Mouse (Mus musculus) activated CD4-positive, CD25-positive, alpha-beta regulatory T cell, adult 4 months (primary cell): Measurements from ENCODE around the gene Ptprj. TPM values are rescaled to one million over a fixed set of nuclear protein-coding genes. Genes with fewer than 3 reads are reported as not detected.

Source experiments
- ATAC-seq: one replicate; pipeline ENCODE4 v1.8.0; 2017
- polyA plus RNA-seq, 2 experiments: library from polyadenylated mRNA; unstranded; fragments of 100-300 nt; shearing (Covaris generic); gene quantifications; one replicate each; pipeline ENCODE4 v1.2.1; 2017

Ptprj gene
- polyA plus RNA-seq, 2 experiments from 2014 or later, result 4.4 to 5.1 TPM

DNA sequence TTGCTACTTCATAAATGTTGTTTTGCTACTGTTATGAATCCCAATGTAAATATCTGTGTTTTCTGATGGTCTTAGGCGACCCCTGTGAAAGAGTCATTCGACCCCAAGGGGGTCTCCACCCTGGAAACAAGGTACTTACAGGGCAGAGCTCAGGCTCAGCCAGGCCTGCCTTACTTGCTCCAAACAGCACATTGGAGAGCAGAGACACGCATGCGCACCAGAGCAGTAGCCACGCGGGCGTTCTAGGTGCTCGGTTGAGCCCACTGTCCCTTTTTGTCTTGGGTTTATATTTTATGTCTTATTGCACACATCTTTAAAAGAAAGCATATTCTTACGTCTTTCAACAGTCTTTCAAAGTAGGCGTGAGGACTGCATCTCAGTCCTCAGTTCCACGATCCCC is 22.1 kb downstream of the Ptprj start:
- ATAC-seq, result no peak

DNA sequence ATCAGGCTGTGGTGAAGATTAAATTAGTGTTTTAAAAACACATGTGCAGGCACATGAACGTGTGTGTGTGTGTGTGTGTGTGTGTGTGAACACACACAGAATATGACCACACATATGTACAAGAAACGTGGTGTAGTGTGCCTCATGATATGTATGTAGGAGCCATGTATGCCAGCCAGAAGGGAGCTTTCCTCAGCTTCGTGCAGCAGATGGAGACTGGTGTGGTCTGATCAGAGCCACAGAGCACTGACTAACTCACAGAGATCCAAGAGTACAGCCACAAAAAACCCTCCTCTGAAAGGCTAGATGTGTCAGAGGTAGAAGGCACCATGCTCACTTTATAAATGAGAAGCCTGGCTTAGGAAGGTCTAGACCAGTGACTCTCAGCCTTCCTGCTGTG is 22.5 kb downstream of the Ptprj start:
- ATAC-seq, result no peak

DNA sequence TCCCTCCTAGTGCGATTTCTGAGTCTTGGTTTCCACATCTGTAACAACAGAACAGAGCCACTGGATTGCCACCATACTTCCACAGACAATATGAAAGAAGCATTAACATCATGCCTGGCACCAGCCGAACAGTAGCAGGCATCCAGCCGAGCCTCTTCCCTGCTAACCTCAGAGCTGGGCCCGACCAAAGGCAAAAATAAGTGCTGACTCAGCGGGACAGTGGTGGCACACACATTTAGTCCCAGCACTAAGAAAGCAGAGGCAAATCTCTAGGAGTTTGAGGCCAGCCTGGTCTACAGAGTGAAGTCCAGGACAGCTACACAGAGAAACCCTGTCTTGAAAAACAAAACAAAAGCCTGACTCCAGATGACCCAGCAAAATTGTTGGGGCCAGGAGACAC is 24.7 kb downstream of the Ptprj start:
- no peak for ATAC-seq

DNA sequence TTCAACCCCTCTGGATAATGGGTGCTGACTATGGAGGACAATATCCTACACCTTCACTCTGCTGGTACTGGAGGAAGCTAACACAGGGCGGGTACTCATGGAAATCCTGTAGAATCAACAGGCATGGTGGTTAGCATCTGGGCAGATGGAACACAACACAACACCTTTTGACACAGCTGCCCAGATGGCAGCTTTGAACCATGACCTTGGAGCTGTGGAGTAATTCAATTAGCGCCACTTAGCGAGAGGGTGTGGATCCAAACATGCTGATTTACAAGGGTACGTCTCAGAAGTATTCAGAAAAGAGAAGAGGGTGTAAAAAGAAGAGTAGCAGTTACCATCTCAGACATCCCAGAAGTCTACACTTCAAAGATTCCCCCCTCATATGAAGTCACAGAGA is 25.6 kb downstream of the Ptprj start:
- ATAC-seq, result no peak

DNA sequence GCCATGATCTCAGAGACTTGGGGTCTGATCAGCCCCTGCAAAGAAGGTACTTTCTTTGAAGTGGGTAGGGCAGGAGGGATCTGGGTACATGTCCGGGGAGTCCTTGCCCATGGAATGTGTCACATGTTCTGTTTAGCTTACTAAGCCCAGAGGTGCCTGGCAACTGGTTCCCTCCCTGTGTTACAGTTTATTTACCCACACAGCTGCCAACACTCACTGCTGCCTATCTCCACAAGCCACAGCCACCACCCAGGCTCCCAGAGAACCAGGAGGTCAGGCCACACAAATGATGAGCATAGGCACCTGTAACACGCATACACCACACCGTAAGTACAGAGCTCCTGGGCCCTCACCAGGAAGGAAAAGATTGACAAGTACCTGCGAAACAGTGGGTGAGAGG is 26.6 kb downstream of the Ptprj start:
- ATAC-seq, result no peak

DNA sequence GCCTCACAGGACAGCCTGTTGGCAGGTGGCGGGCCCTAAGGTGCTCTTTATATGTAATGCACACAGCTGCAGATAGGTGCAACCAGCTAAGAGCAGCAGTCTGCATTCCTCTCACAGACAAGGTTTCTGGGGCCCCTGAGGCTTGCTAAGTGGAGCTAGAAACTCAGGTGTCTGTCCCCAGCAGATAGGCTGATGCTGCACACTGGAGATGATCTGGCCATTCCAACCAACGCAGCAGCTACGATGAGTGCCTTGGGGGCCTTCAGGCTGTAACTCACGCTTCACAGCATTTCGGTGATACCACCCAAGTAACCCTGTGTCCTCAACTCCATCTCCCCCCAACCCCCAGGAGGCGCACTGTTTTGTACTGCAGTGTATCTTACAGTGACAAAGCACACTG is 29.8 kb downstream of the Ptprj start:
- ATAC-seq, result no peak

DNA sequence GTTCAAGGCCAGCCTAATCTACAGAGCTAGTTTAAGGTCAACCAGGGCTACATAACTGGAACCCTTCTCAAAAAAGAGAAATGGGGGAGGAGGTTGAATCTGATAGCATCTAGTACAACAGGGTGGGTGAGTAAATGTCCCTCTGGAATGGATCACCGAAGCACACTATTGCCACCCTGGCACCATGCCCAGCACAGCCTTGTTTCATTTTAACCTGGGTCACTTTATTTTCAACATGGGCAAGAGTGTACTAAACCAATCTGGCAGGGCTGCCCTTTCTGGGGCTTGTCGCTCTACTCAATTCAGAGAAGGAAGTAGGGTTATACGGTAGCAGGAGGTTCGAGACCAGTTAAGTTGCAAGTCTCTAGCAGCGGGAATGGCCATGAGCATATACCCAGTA is 31.9 kb downstream of the Ptprj start:
- ATAC-seq, result no peak

DNA sequence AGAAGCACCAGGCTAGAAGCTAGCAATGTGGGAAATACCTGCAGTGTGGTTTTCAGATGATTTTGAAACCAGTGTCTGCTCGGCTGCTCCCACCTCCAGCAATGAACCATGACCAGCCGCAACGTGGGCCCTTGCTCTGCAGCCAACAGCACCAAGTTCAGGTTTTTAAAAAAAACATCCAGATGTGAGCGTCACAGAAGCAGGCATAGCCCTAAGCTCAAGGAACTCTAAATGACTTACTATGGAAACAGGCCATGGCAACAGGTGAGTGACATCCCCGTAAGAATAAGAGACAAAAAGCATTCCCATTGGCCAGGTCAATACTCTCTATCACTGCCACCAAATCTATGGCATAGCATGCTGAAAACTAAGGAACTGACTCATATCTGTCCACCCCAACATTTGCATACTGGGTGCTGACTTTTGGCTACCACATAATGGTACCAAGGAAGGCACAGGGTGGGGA is 33.3 kb downstream of the Ptprj start:
- peak; percentile 28 for ATAC-seq

DNA sequence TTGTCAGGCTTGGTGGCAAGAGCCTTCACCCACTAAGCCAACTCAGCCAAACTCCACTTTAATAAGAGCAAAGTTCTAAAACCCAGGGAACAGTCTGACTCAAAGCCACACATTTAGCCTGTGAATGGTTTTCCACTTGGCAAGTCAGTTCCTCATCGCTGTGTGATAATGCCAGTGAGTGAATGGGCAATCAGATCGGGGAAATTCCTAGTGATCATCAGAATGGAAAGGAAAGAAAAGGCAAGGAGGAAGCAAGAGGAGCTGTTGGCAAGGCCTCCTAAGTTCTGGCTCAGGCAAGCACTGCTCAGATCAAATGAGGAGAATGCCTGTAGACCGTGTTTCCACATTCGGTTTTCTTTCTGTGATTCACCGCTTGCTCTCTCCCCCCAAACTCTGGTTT is 35.2 kb downstream of the Ptprj start:
- no peak for ATAC-seq

DNA sequence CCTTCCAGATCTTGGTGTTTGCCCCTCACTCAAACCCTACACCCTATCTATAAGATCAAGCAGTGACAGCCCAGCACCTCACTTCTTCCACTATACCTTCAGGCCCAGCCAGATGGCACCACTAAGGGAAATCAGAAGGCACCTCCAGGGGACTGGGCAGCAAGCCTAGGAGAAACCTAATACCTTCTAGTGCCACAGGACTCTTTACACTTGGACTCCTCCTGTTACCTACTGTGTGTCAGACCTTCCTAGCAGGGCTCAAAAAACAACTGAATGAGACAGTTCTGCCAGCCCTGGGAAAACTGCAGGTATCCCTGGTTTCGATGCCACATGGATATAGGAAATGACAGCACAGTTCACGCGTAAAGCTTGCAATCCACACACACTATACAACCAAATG is 36.5 kb downstream of the Ptprj start:
- ATAC-seq, result no peak

DNA sequence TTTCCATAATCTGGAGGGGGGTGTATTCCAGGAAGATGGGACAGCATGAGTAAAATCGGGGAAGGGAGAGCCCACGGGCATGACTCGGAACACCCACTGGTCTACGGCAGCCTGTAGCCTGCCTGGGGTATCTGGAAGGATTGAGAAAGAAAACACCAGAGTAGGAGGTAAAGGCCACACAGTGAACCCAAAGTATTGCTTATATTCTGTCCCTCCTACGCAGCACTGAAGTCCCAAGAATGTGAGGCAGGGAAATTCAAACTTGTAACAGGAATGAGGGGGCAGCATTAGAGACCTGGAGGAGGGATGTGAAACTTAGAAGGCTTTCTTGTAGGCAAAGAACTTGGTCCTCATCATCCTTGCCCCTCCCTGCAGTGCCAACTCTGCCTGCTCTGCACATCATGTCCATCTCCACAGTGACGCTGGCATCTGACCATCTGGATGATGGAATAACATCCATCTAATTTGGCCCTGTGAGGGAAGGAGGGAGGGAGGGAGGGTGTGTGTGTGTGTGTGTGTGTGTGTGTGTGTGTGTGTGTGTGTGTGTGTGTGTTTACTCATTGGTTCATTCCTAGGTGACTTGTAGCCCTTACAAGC is 37.2 kb downstream of the Ptprj start:
- ATAC-seq, result no peak

DNA sequence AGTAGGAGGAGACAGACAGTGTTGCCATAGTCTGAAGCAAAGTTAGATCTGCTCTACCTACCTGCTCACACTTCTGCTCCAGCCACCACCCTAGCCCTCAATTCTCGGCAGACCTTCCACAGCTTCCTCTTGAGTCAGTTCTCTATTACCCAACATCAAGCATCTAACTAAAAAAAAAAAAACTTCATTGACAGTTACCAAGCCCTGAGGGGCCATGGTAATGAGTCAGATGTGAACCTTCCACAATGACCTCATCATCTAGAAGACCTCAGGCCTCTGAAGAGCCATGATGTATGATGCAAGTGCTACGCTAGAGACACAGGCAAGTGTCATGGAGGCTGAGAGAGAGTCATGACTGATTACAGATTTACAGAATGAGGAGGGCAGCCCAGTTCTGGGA is 37.8 kb downstream of the Ptprj start:
- ATAC-seq, result no peak

DNA sequence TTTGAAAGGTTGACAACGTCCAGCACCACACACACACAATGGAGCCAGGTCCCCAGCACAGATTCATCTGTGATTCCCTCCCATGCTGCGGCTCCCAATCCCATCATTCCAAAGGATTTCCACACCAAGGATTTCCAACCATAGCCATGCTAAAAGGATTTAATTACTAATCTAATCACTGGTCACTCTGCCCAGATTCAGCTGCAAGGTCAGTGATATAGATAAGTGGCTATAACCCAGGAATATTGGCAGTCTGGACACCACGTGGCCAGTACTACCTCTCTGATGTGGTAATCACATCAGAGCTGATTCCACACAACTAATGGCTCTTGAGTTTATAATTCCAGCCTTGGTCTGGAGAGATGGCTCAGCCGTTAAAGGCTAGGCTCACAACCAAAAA is 41.2 kb downstream of the Ptprj start:
- ATAC-seq, result no peak

DNA sequence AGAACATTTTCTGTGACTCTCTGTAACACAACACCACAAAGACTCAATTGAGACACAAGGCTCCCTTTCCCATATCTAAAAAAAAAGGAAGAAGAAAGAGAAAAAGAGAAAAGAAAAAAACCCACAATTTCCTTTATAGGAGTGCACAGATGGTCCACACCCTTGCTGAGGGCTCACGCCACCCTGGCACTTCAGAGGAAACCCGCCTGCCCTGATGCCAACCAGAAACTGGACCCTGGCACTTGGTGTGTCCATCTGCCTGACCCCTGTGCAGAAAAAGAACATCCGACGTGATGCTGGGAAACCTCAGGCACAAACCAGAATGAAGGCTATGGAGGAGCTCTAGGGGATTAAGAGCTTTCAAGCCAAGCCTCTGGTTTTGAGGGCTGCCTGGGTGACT is 43.2 kb downstream of the Ptprj start:
- ATAC-seq, result no peak

DNA sequence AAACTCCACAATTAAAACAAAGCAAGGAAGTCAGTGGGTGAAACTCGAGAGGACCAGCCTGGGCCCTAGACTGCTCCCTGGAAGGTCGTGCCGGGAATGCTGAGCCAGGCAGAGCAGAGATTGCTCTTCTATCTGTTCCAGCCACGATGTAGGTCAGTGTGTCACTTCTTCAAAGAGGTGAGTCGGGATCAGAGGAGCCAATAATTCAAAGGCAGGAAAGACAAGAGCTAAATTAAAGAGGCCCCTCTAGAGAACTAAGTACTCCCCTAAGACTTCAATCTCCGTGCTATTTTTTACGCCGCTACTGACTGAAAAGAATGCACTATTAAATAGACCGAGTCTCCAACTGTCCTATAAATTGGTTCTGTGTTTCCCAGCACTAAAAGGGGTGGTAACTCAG is 43.9 kb downstream of the Ptprj start:
- ATAC-seq, result no peak

DNA sequence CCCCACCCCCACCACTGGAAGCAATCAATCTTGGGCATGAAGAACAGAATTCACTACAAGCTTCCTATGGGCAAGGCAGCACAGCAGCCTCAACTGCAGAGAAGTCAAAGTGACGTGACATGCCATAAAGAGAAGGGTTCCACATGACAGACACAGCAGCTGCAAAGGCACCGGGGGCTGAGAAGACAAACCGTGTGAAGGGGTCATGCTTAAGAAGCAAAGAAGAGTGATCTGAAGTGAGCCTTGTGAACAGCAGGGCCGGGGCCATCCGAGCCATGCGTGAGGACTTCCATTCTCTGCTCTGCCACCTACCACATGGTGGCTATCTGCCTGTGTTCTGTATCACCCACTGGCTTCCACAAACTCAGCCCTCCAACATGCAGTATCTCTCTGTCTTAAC is 45.7 kb downstream of the Ptprj start:
- no peak for ATAC-seq

DNA sequence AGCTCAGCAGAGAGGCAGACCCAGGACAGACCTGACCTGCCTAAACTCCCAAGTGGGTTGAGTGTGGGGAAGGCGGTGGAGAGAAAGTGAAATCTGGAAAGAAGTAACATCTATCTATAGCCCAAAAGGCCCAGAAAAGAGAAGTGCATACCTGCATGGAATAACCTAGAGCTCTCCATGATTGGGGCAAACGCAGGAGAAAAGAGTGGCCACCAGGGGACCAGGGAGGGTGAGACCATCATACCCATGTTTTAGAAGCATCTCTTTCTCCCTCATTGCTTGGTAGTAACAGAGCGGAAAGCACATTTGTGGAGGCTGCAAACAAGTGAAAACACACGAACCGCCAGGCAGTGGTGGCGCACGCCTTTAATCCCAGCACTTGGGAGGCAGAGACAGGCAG is 46.5 kb downstream of the Ptprj start:
- no peak for ATAC-seq

DNA sequence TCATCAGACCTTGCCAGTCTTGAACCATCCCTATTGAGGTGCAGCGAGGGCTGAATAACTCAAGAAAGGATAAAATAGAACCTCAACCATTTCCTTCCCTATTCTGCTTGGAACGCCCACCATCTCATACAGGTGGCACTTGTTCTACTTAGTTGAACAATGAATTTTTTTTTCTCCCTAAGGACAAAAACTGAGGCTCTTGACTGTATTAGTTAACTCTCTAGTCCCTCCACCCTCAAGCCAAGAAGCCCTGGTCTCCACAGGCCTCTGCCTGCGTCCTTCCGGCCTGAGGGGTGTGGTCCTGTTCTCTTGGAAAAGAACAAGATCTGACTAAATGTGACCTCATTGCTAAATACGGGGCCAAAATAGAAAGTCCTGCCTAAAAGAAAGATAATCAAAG is 48.4 kb downstream of the Ptprj start:
- no peak for ATAC-seq

DNA sequence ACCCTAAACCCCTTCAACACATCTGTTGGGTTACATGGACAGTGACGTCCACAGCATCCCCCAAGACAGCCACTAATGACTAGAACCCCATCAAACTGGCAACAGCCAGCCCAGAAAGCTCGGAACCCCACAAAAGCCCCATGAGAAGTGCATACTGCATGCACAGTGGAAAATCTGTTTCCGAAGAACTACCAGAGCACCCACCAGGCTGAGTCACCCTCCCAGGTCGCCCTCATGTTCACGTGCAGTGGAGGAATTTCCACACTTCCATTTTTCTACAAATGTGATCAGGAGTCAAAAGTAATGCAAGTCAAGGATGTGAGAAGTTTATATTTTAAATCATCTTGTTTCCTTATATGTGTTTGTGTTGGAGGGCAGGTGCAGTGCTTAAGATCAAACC is 52.3 kb downstream of the Ptprj start:
- ATAC-seq, result peak; percentile 65

DNA sequence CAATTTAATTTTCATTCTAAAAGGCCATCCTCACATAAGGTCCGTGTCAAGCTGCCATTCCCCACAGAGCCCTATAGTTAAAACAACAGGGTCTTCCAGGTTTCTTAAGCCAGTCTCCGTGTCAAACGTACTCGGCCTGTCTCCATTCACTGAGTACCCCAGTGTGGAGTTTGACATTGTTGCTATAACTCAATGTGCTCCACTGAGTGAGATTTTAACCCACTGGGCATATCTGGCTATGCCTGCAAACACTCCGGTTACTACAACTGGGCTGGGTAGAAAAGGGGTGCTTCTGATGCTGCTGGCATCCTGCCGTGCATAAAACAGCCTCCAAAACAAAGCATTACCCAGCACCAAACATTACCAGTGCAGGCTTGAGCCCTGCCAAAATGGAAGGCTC is 53.5 kb downstream of the Ptprj start:
- no peak for ATAC-seq

DNA sequence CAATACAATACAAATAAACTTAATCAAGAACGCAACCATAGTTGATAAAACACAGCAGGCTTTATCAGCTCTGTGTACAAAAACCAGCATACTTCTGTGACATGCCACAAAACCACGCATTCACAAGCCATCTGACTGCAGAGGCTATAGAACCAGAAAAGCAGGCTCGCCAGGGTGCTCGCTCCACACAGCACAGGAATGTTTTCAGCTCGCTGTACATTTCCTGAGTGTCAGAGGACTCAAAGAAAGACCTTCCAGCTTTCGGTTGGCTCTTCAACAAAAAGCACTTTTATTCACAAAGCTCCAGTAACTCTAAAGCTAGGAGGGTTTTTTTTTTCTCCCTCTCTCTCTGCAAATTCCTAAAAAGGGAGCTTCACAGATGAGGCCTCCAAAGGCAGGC is 53.9 kb downstream of the Ptprj start:
- ATAC-seq, result no peak

DNA sequence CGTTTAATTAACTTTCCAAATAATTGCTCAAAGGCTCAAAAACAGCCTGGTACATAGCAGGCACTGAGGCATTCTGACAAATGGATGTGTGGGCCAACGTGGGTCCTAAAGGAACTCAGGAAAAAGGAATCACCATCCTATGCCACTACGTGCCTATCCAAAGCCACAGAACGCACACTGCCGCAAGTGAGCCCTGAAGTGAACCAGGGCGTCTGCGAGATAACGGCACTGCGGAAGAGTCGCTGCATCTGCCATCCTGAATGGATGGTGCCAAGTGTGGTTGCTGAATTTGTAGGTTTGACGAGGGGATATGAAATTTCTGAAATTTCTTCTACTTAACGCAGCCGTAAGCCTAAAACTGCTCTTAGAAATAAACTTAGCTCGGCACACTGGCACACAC is 54.6 kb downstream of the Ptprj start:
- ATAC-seq, result no peak

DNA sequence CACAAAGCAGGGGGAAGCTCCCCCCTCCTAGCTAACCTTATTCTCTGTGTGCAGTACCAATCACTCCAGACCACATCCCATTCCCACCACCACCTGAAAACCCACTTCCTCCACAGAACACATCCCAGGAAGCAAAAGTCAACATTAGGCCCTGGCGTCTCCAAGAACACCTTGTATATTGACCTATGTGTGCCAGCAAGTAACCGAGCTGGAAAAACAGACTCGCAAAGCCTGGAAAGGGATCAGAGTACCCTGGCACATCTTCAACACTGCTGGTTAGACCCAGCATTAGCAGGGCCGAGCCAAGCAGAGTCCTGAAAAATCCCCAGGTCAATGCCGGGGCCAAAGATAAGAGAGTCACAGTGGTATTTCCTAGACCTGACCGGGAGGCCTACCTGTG is 58.0 kb downstream of the Ptprj start:
- ATAC-seq, result no peak

DNA sequence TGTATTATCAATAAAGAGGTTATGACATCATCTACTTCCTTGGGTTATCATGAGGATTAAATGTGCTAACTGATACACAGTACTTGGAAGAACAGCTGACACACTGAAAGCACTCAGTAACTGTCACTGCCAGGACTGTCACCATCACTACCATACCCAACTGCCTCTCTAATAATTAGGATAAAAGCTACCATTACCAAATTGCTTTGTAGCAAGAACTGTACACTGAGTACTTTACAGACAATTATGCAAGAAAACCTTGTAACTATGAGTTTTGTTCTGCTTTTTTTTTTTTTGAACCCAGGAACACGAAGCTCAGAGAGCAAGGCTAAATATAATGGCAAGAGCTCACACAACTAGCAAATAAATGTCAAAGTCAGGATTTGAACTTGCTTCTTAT is 58.5 kb downstream of the Ptprj start:
- ATAC-seq, result no peak

DNA sequence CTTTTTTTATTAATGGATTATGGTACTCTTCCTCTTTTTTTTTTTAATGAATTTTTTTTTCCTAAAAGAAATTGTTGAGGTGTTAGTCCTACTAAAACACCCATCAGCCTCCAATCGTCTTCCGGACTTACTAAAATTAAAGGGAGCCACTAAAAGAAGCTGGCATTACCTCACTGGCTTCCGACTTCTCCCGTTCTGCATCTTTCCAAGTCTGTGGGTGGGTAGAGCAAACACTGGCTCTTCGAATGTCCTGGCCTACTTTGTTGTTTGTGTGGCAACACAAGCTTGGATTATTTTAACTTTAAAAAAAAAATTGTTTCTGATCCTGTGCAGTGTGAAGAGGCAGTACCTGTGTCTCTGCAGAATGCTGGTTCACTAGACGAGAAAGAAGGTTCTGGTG is 62.2 kb downstream of the Ptprj start:
- ATAC-seq, result no peak

DNA sequence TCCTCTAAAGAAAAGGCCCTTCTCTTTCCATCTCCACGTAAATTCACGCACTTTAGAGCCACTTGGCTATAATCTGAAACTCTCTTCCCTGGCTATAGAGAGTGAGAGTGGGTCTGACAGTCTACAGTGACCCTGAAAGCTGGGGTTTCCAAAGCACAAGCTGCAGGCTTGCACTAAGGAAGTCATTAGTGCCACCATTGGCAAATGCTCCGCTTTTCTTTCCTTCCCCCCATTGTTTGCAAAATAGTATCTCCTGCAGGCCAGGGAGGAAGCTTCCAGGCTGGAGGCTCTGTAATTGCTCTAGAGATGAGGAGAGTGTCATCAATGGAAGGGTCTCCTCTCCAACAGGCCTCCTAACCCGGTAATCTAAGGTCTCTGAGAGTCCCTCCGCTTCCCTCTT is 65.5 kb downstream of the Ptprj start:
- no peak for ATAC-seq
